Mouse (Mus musculus) embryonic facial prominence, embryonic 11.5 days (tissue): Measurements from ENCODE around the gene Hnrnpll. TPM values are rescaled to one million over a fixed set of nuclear protein-coding genes. Genes with fewer than 3 reads are reported as not detected.

Source experiments
- ATAC-seq: fragments of 200-750 bp; cut with Nextera tagmentation; replicated peaks from 2 replicates; pipeline ENCODE4 v1.8.0; 2017; ENCODE audit warnings: low read depth; ENCODE audit not compliant: insufficient number of reproducible peaks, low FRiP score, low TSS enrichment
- DNase-seq: peaks from one replicate; pipeline ENCODE4 v3.0.0-alpha.2; 2015; ENCODE audit warnings: low spot score
- H3K27ac ChIP-seq: fragments of 300-500 bp; sonication (generic); replicated peaks from 2 replicates; pipeline ENCODE4 v1.5.1; 2014; ENCODE audit warnings: mild to moderate bottlenecking, low read depth, low read length, control low read depth
- H3K27me3 ChIP-seq: fragments of 300-500 bp; sonication (generic); 2 replicates; pipeline ENCODE4 v1.6.1; 2014; ENCODE audit warnings: mild to moderate bottlenecking, low read length, moderate library complexity, mixed read lengths; ENCODE audit not compliant: control insufficient read depth, insufficient read depth
- H3K36me3 ChIP-seq: fragments of 300-500 bp; sonication (generic); replicated peaks from 2 replicates; pipeline ENCODE4 v1.6.1; 2014; ENCODE audit warnings: low read depth, mild to moderate bottlenecking, low read length, moderate library complexity, mixed read lengths; ENCODE audit not compliant: control insufficient read depth, insufficient read depth
- H3K4me1 ChIP-seq: fragments of 300-500 bp; sonication (generic); 2 replicates; pipeline ENCODE4 v1.6.1; 2014; ENCODE audit warnings: low read length, mixed read lengths; ENCODE audit not compliant: control insufficient read depth, insufficient read depth
- H3K4me2 ChIP-seq: fragments of 300-500 bp; sonication (generic); 2 replicates; pipeline ENCODE4 v1.6.1; 2014; ENCODE audit warnings: low read depth, mild to moderate bottlenecking, control low read depth, low read length, moderate library complexity
- H3K4me3 ChIP-seq: fragments of 300-500 bp; sonication (generic); 2 replicates; pipeline ENCODE4 v1.5.1; 2014; ENCODE audit warnings: low read depth, low read length, control low read depth
- H3K9ac ChIP-seq: fragments of 300-500 bp; sonication (generic); replicated peaks from 2 replicates; pipeline ENCODE4 v1.6.1; 2014; ENCODE audit warnings: mild to moderate bottlenecking, control low read depth, low read length
- H3K9me3 ChIP-seq: fragments of 300-500 bp; sonication (generic); replicated peaks from 2 replicates; pipeline ENCODE4 v1.6.1; 2016; ENCODE audit warnings: mild to moderate bottlenecking, low read length, inconsistent platforms, mixed read lengths; ENCODE audit not compliant: control insufficient read depth
- WGBS: fragments of 180-500 bp; shearing (Covaris S2); extraction: QIAGEN DNeasy Blood & Tissue Kit; methylation state at CpG from one replicate; pipeline ENCODE4 v1.1.7; 2014; 5-methylcytosine and 5-hydroxymethylcytosine counted together
- polyA plus RNA-seq: library from polyadenylated mRNA; unstranded; fragments of >200 nt; fragmentation: Nextera tagmentation; extraction: Ambion mirVana; gene quantifications from 2 replicates; pipeline ENCODE4 v1.2.1, GENCODE M21; 2014

Hnrnpll gene
- polyA plus RNA-seq, 1 experiment from 2014 or later = 127 TPM

DNA sequence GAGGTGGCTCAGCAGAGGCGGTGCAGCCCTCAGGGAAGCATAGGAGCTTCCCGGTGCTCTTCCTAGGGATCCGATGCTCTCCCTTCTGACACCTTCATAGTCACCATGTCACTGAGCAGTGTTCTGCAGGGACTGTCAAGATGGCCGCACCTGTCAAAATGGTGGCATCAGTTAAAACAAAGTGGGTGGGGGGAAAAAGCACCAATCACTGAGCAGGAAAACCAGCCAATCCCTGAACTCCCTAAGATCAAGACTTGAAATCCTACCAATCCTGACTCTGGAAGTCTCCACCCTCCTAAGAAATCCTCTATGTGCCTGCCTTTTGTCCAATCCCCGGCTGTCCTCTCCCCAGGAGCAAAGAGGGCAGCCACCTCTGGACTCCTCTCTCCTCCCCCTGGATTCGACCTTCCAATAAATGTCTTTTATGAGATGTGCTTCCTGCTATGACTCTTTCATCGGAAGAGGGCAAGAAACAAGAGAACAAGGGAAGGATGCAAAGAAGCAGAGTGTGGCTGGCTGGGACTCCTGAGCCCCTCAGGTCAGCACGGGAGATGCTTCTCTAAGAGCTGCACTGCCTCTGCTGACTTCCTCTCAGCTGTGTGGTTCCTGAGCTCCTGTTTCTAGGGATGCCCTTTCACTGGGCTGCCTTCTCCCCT lies 1.8 kb upstream of the Hnrnpll start:
- no peaks in the 10 kb centered on the region for H3K36me3 ChIP-seq
- H3K9ac ChIP-seq = no peak overlapping the region
- H3K4me2 ChIP-seq = no peak overlapping the region
- ATAC-seq (no peak), DNase-seq (no peak)
- no peak overlapping the region for H3K27ac ChIP-seq
- no peak overlapping the region for H3K4me3 ChIP-seq
- no peaks in the 10 kb centered on the region for H3K4me1 ChIP-seq
- no peaks in the 10 kb centered on the region for H3K27me3 ChIP-seq
- WGBS = 68% methylated on average over 8 of the region's 8 CpGs
- H3K9me3 ChIP-seq = no peaks in the 10 kb centered on the region

GRCm38 (mm10) chr17:80063386-80063785 lies 1.3 kb upstream of the Hnrnpll start:
- Histone ChIP-seq H3K4me2 (no peak overlapping the region), H3K4me1 (no peaks in the 10 kb centered on the region), H3K27me3 (no peaks in the 10 kb centered on the region), H3K27ac (no peak overlapping the region), H3K36me3 (no peaks in the 10 kb centered on the region), H3K4me3 (no peak overlapping the region), H3K9me3 (no peaks in the 10 kb centered on the region), H3K9ac (no peak overlapping the region)
- no peak for ATAC-seq
- WGBS = 88% methylated on average over 10 of the region's 10 CpGs
- DNase-seq = no peak

DNA sequence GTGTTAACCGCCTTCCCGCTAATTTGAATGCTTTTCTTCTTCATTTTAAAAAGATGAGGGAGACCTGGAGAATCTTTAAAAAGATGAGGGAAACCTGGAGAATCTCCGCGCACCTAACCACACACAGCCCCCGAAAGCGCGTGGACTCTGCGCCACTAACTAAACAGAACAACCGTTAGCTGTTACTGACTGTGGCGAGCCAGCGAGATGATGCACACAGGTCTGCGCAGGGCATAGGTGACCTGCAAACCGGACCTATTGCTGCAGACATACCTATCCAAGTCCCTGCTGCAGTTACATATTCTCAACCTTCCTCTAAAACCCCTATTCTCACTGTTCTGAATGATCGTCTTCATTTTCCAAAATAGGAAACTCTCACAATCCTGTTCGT lies 481 bp upstream of the Hnrnpll start:
- peak overlapping the region; percentile 73 for H3K4me2 ChIP-seq
- WGBS = 2% methylated on average over 15 of the region's 15 CpGs
- no peaks in the 10 kb centered on the region for H3K4me1 ChIP-seq
- no peaks in the 10 kb centered on the region for H3K9me3 ChIP-seq
- H3K27ac ChIP-seq = peak overlapping the region; percentile 99
- H3K27me3 ChIP-seq = no peaks in the 10 kb centered on the region
- peak overlapping the region; percentile 99 for H3K9ac ChIP-seq
- ATAC-seq (0 out of 2 replicates have a peak, but pooled peaks have one; percentile 15), DNase-seq (no peak)
- H3K4me3 ChIP-seq = peak overlapping the region; percentile 98
- no peaks in the 10 kb centered on the region for H3K36me3 ChIP-seq

- Histone ChIP-seq H3K9me3 (no peaks in the 10 kb centered on the region), H3K9ac (peak overlapping the region; percentile 99), H3K4me3 (peak overlapping the region; percentile 98), H3K4me2 (peak overlapping the region; percentile 53), H3K27ac (peak overlapping the region; percentile 99), H3K36me3 (no peaks in the 10 kb centered on the region), H3K27me3 (no peaks in the 10 kb centered on the region), H3K4me1 (no peaks in the 10 kb centered on the region)
- no peak; the same call in 1 of the 2 replicates for ATAC-seq
- under 1% methylated on average over 74 of the region's 83 CpGs for WGBS
- DNase-seq = peak; percentile 68
Measured at GRCm38 (mm10) chr17:80060828-80061782, 1.0 kb downstream of the Hnrnpll start.

GRCm38 (mm10) chr17:80060151-80060550 lies 2.0 kb downstream of the Hnrnpll start:
- no peak overlapping the region for H3K27ac ChIP-seq
- H3K9ac ChIP-seq = no peak overlapping the region
- H3K4me2 ChIP-seq = peak overlapping the region; percentile 53

DNA sequence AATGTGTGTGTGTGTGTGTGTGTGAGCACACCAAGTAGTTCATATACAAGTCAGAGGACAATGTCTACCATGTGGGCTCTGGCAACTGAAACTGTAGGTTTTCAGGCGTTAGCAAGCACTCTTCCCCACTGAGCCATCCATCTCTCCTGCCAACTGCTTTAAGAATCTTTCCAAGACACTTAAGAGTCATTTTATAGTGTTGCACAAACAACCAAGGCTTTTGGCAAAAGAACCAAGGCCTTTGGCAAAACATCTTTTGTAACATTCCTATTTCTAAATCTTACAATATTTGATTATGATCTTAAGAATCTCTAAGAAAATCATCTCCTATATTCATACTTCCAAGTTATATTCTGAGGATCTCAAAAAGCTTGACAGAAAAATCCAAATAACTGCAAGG lies 2.4 kb downstream of the Hnrnpll start:
- ATAC-seq = no peak
- WGBS = 35% methylated on average over 1 of the region's 1 CpGs

More at GRCm38 (mm10) chr17:80060151-80060550, 2.0 kb downstream of the Hnrnpll start:
- Histone ChIP-seq H3K4me1 (no peaks in the 10 kb centered on the region), H3K4me3 (peak overlapping the region; percentile 98), H3K9me3 (no peaks in the 10 kb centered on the region), H3K36me3 (no peaks in the 10 kb centered on the region), H3K27me3 (no peaks in the 10 kb centered on the region)
- DNase-seq = no peak
- WGBS = 18% methylated on average over 5 of the region's 5 CpGs
- ATAC-seq = no peak

DNA sequence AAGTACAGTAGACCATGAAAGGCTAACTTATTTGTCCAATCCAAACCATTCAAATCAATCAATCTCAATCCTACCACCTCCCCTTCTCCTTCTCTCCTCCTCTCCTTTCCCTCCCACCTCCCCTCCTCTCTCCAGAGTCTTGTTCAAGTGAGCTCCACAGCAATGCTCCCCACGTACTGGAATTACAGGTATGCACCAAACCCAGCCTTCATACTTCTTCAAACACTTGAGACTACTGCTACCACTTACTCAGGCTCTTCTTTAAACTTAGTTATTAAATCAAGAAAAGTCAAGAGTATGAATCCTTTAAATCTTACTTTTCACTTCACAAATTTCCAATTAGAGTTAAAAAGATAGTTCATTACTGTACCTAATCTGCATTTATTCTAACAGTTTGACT lies 3.6 kb downstream of the Hnrnpll start:
- Histone ChIP-seq H3K27ac (no peak overlapping the region), H3K4me3 (no peak overlapping the region), H3K9me3 (no peaks in the 10 kb centered on the region), H3K36me3 (no peaks in the 10 kb centered on the region), H3K27me3 (no peaks in the 10 kb centered on the region), H3K4me1 (no peaks in the 10 kb centered on the region), H3K4me2 (no peak overlapping the region), H3K9ac (no peak overlapping the region)
- WGBS = 50% methylated on average over 1 of the region's 1 CpGs
- ATAC-seq = no peak
- no peak for DNase-seq

More for the DNA sequence above, 2.4 kb downstream of the Hnrnpll start:
- Histone ChIP-seq H3K4me1 (no peaks in the 10 kb centered on the region), H3K4me3 (peak overlapping the region; percentile 98), H3K27me3 (no peaks in the 10 kb centered on the region), H3K36me3 (no peaks in the 10 kb centered on the region), H3K9ac (no peak overlapping the region), H3K27ac (no peak overlapping the region), H3K4me2 (peak overlapping the region; percentile 53), H3K9me3 (no peaks in the 10 kb centered on the region)
- DNase-seq = no peak
